Mouse (Mus musculus) stomach, embryonic 14.5 days (tissue): ENCODE measurements around the gene Apbb1ip. TPM values are rescaled to one million over a fixed set of nuclear protein-coding genes. Genes with fewer than 3 reads are reported as not detected.

Experiments used
- ATAC-seq: fragments of 200-750 bp; cut with Nextera tagmentation; 2 replicates; pipeline ENCODE4 v1.8.0; 2017; ENCODE audit warnings: low read depth, moderate TSS enrichment; ENCODE audit not compliant: insufficient number of reproducible peaks, insufficient read depth, low FRiP score
- H3K27ac ChIP-seq: fragments of 300-500 bp; sonication (generic); 2 replicates; pipeline ENCODE4 v1.5.1; 2014; ENCODE audit warnings: mild to moderate bottlenecking, low read length, moderate library complexity, mixed read lengths
- H3K27me3 ChIP-seq: fragments of 300-500 bp; sonication (generic); 2 replicates; pipeline ENCODE4 v1.6.1; 2014; ENCODE audit warnings: low read length, control low read depth, mixed read lengths; ENCODE audit not compliant: control insufficient read depth, insufficient read depth
- H3K36me3 ChIP-seq: fragments of 300-500 bp; sonication (generic); 2 replicates; pipeline ENCODE4 v1.6.1; 2014; ENCODE audit warnings: mild to moderate bottlenecking, control low read depth, low read length, moderate library complexity, mixed read lengths; ENCODE audit not compliant: control insufficient read depth, insufficient read depth
- H3K4me1 ChIP-seq: fragments of 300-500 bp; sonication (generic); 2 replicates; pipeline ENCODE4 v1.6.1; 2014; ENCODE audit warnings: low read length, control low read depth, mixed read lengths; ENCODE audit not compliant: control insufficient read depth, insufficient read depth
- H3K4me2 ChIP-seq: fragments of 300-500 bp; sonication (generic); replicated peaks from 2 replicates; pipeline ENCODE4 v1.6.1; 2014; ENCODE audit warnings: low read depth, low read length, control low read depth
- H3K4me3 ChIP-seq: fragments of 300-500 bp; sonication (generic); 2 replicates; pipeline ENCODE4 v1.5.1; 2014; ENCODE audit warnings: low read depth, low read length, control low read depth
- H3K9ac ChIP-seq: fragments of 300-500 bp; sonication (generic); replicated peaks from 2 replicates; pipeline ENCODE4 v1.6.1; 2014; ENCODE audit warnings: low read depth, mild to moderate bottlenecking, control low read depth, low read length, moderate library complexity, mixed read lengths
- H3K9me3 ChIP-seq: fragments of 300-500 bp; sonication (generic); 2 replicates; pipeline ENCODE4 v1.6.1; 2016; ENCODE audit warnings: low read depth, low read length, control low read depth; ENCODE audit not compliant: control insufficient read depth
- WGBS: fragments of 180-500 bp; shearing (Covaris S2); extraction: QIAGEN DNeasy Blood & Tissue Kit; methylation state at CpG from one replicate; pipeline ENCODE4 v1.1.7; 2014; 5-methylcytosine and 5-hydroxymethylcytosine counted together
- polyA plus RNA-seq: library from polyadenylated mRNA; unstranded; fragments of >200 nt; fragmentation: Nextera tagmentation; extraction: Ambion mirVana; gene quantifications from 2 replicates; pipeline ENCODE4 v1.2.1, GENCODE M21; 2014

Apbb1ip gene
- polyA plus RNA-seq, 1 experiment from 2014 or later, result 2.3 TPM

GRCm38 (mm10) chr2:22790435-22790834 is 16.5 kb downstream of the Apbb1ip start:
- Histone ChIP-seq H3K27ac (no peak overlapping the region), H3K4me3 (no peak overlapping the region), H3K4me2 (no peak overlapping the region), H3K9ac (no peak overlapping the region), H3K36me3 (no peaks in the 10 kb centered on the region), H3K9me3 (no peaks in the 10 kb centered on the region; the same call in none of the 2 replicates), H3K4me1 (no peaks in the 10 kb centered on the region), H3K27me3 (no peaks in the 10 kb centered on the region)
- no peak for ATAC-seq
- 11% methylated on average over 1 of the region's 1 CpGs for WGBS

GRCm38 (mm10) chr2:22795087-22795486 is 21.2 kb downstream of the Apbb1ip start:
- H3K9ac ChIP-seq, result no peak overlapping the region
- WGBS, result 78% methylated on average over 3 of the region's 3 CpGs

GRCm38 (mm10) chr2:22796487-22796886 is 22.6 kb downstream of the Apbb1ip start:
- ATAC-seq, result no peak
- Histone ChIP-seq H3K4me2 (no peak overlapping the region), H3K27ac (no peak overlapping the region), H3K4me1 (no peaks in the 10 kb centered on the region), H3K27me3 (no peaks in the 10 kb centered on the region), H3K36me3 (no peaks in the 10 kb centered on the region), H3K9me3 (no peaks in the 10 kb centered on the region; the same call in none of the 2 replicates), H3K4me3 (no peak overlapping the region), H3K9ac (no peak overlapping the region)

More at GRCm38 (mm10) chr2:22795087-22795486, 21.2 kb downstream of the Apbb1ip start:
- Histone ChIP-seq H3K9me3 (no peaks in the 10 kb centered on the region; the same call in none of the 2 replicates), H3K4me2 (no peak overlapping the region), H3K36me3 (no peaks in the 10 kb centered on the region), H3K4me1 (no peaks in the 10 kb centered on the region), H3K27ac (no peak overlapping the region), H3K4me3 (no peak overlapping the region), H3K27me3 (no peaks in the 10 kb centered on the region)
- no peak for ATAC-seq

GRCm38 (mm10) chr2:22799430-22800041 is 25.6 kb downstream of the Apbb1ip start:
- no peak overlapping the region for H3K27ac ChIP-seq
- H3K4me3 ChIP-seq, result no peak overlapping the region
- ATAC-seq, result no peak
- no peaks in the 10 kb centered on the region for H3K4me1 ChIP-seq
- H3K36me3 ChIP-seq, result no peaks in the 10 kb centered on the region
- no peaks in the 10 kb centered on the region; the same call in none of the 2 replicates for H3K9me3 ChIP-seq
- 73% methylated on average over 2 of the region's 2 CpGs for WGBS
- no peak overlapping the region for H3K4me2 ChIP-seq
- no peak overlapping the region for H3K9ac ChIP-seq
- no peaks in the 10 kb centered on the region for H3K27me3 ChIP-seq

- 64% methylated on average over 2 of the region's 2 CpGs for WGBS
- Histone ChIP-seq H3K36me3 (no peaks in the 10 kb centered on the region), H3K9me3 (no peaks in the 10 kb centered on the region), H3K9ac (no peak overlapping the region), H3K27me3 (no peaks in the 10 kb centered on the region), H3K4me1 (no peaks in the 10 kb centered on the region), H3K4me2 (no peak overlapping the region), H3K4me3 (no peak overlapping the region), H3K27ac (no peak overlapping the region)
- ATAC-seq, result no peak
These were observed 31.7 kb downstream of the Apbb1ip start for GRCm38 (mm10) chr2:22805589-22805988.

GRCm38 (mm10) chr2:22806576-22806975 is 32.7 kb downstream of the Apbb1ip start:
- no peaks in the 10 kb centered on the region for H3K27me3 ChIP-seq
- H3K4me1 ChIP-seq, result no peaks in the 10 kb centered on the region
- H3K4me2 ChIP-seq, result no peak overlapping the region
- no peak for ATAC-seq
- H3K9ac ChIP-seq, result no peak overlapping the region
- no peak overlapping the region for H3K4me3 ChIP-seq
- no peak overlapping the region for H3K27ac ChIP-seq
- no peaks in the 10 kb centered on the region for H3K36me3 ChIP-seq
- 95% methylated on average over 1 of the region's 1 CpGs for WGBS
- no peaks in the 10 kb centered on the region for H3K9me3 ChIP-seq

GRCm38 (mm10) chr2:22807312-22807711 is 33.4 kb downstream of the Apbb1ip start:
- ATAC-seq, result no peak
- Histone ChIP-seq H3K9me3 (no peaks in the 10 kb centered on the region), H3K36me3 (no peaks in the 10 kb centered on the region), H3K4me3 (no peak overlapping the region), H3K27ac (no peak overlapping the region), H3K4me1 (no peaks in the 10 kb centered on the region), H3K4me2 (no peak overlapping the region), H3K27me3 (no peaks in the 10 kb centered on the region), H3K9ac (no peak overlapping the region)
- WGBS, result 38% methylated on average over 1 of the region's 1 CpGs

GRCm38 (mm10) chr2:22810851-22811250 is 37.0 kb downstream of the Apbb1ip start:
- WGBS, result 88% methylated on average over 4 of the region's 4 CpGs
- Histone ChIP-seq H3K9ac (no peak overlapping the region), H3K36me3 (no peaks in the 10 kb centered on the region), H3K4me2 (no peak overlapping the region), H3K9me3 (no peaks in the 10 kb centered on the region), H3K4me1 (no peaks in the 10 kb centered on the region), H3K27ac (no peak overlapping the region), H3K27me3 (no peaks in the 10 kb centered on the region), H3K4me3 (no peak overlapping the region)
- ATAC-seq, result no peak

- Histone ChIP-seq H3K4me2 (no peak overlapping the region), H3K27ac (no peak overlapping the region), H3K4me3 (no peak overlapping the region), H3K4me1 (no peaks in the 10 kb centered on the region), H3K27me3 (no peaks in the 10 kb centered on the region), H3K36me3 (no peaks in the 10 kb centered on the region), H3K9ac (no peak overlapping the region), H3K9me3 (no peaks in the 10 kb centered on the region)
- ATAC-seq, result no peak
- 76% methylated on average over 8 of the region's 8 CpGs for WGBS
These were observed 37.6 kb downstream of the Apbb1ip start for GRCm38 (mm10) chr2:22811466-22811865.
